Mouse (Mus musculus) Patski (cell line): Measurements from ENCODE around the gene Oscar. TPM values are rescaled to one million over a fixed set of nuclear protein-coding genes. Genes with fewer than 3 reads are reported as not detected.

Source experiments
- ATAC-seq: fragments of 100-300 bp; one replicate; pipeline ENCODE4 v1.8.0; 2021
- CTCF ChIA-PET: fragments of 350-600 bp; sonication (Branson Sonifier 250); formaldehyde crosslinking; loops from one replicate; lab custom pipeline; 2022; ENCODE audit warnings: inconsistent platforms; lab: Charles Lee
- POLR2A ChIA-PET: fragments of 350-600 bp; sonication (Branson Sonifier 250); formaldehyde crosslinking; loops from one replicate; lab custom pipeline; 2022; ENCODE audit warnings: antibody characterized with exemption, inconsistent platforms; lab: Charles Lee
- DNase-seq: peaks from one replicate; pipeline ENCODE4 v3.0.0-alpha.2; 2011; ENCODE audit warnings: low read depth, low spot score
- H3K27me3 ChIP-seq: fragments of 371-371 bp; one replicate; pipeline ENCODE4 v1.5.1; 2021
- CTCF ChIP-seq: fragments of 100-300 bp; IDR thresholded peaks from one replicate; pipeline ENCODE4 v1.5.1; 2021
- in situ Hi-C: fragments of 300-500 bp; cut with MboI; formaldehyde crosslinking; loops from 3 replicates; pipeline ENCODE4 v1.11.1; 2018; ENCODE audit warnings: low pct_unique_long_range_greater_than_20kb, mixed read lengths
- polyA plus RNA-seq: library from polyadenylated mRNA; unstranded; gene quantifications from one replicate; pipeline ENCODE4 v1.2.3, GENCODE M21; 2021

Gene Oscar
- polyA plus RNA-seq, 1 experiment from 2014 or later = 0.09 TPM

- ChIA-PET POLR2A (no interaction called here), CTCF (no interaction called here)
- in situ Hi-C loops = no loop called here
- ATAC-seq (no peak), DNase-seq (no peak)
- no peak for TF ChIP-seq CTCF
- peaks cover 3% of the 10 kb centered on the region for H3K27me3 ChIP-seq
Observed at GRCm38 (mm10) chr7:3569725-3570124, 46.2 kb downstream of the Oscar start.

- H3K27me3 ChIP-seq = peaks cover 3% of the 10 kb centered on the region
- ChIA-PET CTCF (no interaction called here), POLR2A (no interaction called here)
- in situ Hi-C loops = no loop called here
- DNase-seq (no peak), ATAC-seq (no peak)
- no peak for TF ChIP-seq CTCF
Observed at GRCm38 (mm10) chr7:3567336-3567735, 48.6 kb downstream of the Oscar start.

Other genes starting within 250 kb of the Oscar start
- 1.7 TPM for gene Cacng8, start 225.5 kb downstream of the Oscar start, polyA plus RNA-seq
- gene Cacng6, start 192.0 kb downstream of the Oscar start, polyA plus RNA-seq = not detected
- not detected for gene Tarm1, start 113.5 kb downstream of the Oscar start, polyA plus RNA-seq
- 328 TPM for gene Ndufa3, start 1.2 kb upstream of the Oscar start, polyA plus RNA-seq
- 27.1 TPM for gene Tfpt, start 13.8 kb upstream of the Oscar start, polyA plus RNA-seq
- 58.0 TPM for gene Prpf31, start 13.8 kb upstream of the Oscar start, polyA plus RNA-seq
- 56.5 TPM for gene Cnot3, start 29.1 kb upstream of the Oscar start, polyA plus RNA-seq
- gene Leng1, start 49.7 kb upstream of the Oscar start, polyA plus RNA-seq = 18.5 TPM
- gene Tmc4, start 61.4 kb upstream of the Oscar start, polyA plus RNA-seq = 2.4 TPM
- 205 TPM for gene Tsen34, start 76.7 kb upstream of the Oscar start, polyA plus RNA-seq
- 118 TPM for gene Mboat7, start 77.4 kb upstream of the Oscar start, polyA plus RNA-seq
- 1,336 TPM for gene Rps9, start 87.8 kb upstream of the Oscar start, polyA plus RNA-seq
- gene Pirb, start 104.2 kb upstream of the Oscar start, polyA plus RNA-seq = 0.03 TPM
- not detected for gene Gm15448, start 209.5 kb upstream of the Oscar start, polyA plus RNA-seq
- gene Pira2, start 228.9 kb upstream of the Oscar start, polyA plus RNA-seq = not detected